Mouse (Mus musculus) layer of hippocampus, adult 2 months (tissue): Measurements from ENCODE around the gene Nat8f5. TPM values are rescaled to one million over a fixed set of nuclear protein-coding genes. Genes with fewer than 3 reads are reported as not detected.
"Not testable (repeated sequence)": the region's sequence is repeated elsewhere in the genome, so short reads cannot be mapped to it uniquely, and the experiment has no call there.

Experiments
- DNase-seq, 2 experiments: peaks; one replicate each; pipeline ENCODE4 v3.0.0; 2022; ENCODE audit warnings: low spot score in 2 of 2
- H3K27ac ChIP-seq: fragments of 200-600 bp; 2 replicates; pipeline ENCODE4 v1.8.1; 2022
- H3K4me3 ChIP-seq: fragments of 200-600 bp; 2 replicates; pipeline ENCODE4 v1.8.1; 2022; ENCODE audit warnings: mild to moderate bottlenecking
- CTCF ChIP-seq: fragments of 200-600 bp; conservative IDR thresholded peaks from 2 replicates; pipeline ENCODE4 v1.8.1; 2022; ENCODE audit warnings: antibody characterized with exemption, mild to moderate bottlenecking, moderate library complexity
- total RNA-seq, 2 experiments: library from RNA; stranded (reverse); gene quantifications; 2 replicates each; pipeline ENCODE4 v1.2.3; 2021

Gene Nat8f5
- total RNA-seq, 2 experiments from 2014 or later, result 5.6 to 6.8 TPM

DNA sequence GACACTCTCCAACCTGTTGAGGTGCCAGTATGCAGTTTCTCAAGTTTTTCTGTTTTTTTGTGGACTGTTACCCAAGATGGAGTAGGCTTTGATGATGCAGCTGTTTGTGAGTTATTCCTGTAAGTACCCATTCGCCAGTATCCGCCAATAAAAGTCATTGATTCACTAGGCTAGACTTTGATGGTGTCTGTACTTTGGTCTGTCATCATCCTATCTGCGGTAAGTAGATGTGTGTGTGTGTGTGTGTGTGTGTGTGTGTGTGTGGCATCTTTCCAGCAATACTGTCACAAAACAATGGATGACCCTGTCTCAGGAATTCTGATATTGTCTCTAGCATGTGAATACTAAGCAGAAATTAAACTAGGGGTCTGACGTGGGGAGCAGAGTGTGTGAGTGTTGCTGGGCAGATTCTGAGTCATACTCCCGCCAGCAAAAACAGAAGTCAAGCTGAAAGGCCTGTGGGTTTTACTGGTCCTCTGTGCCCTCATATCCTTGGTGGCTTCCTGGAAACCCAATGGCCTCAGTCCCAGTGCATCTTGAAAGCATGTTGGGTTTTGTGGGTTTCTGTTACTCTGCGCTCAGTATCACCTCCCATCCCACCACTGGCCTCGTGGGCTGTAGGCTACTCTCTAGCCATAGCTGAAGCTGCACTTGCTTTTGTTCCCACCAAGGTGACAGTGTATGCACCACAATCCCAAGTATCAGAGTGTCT is 30.4 kb upstream of the Nat8f5 start:
- no peak for TF ChIP-seq CTCF
- no peak overlapping the region for H3K4me3 ChIP-seq
- DNase-seq, result peak in 1 of 2 experiments; percentile 1
- no peak overlapping the region for H3K27ac ChIP-seq

DNA sequence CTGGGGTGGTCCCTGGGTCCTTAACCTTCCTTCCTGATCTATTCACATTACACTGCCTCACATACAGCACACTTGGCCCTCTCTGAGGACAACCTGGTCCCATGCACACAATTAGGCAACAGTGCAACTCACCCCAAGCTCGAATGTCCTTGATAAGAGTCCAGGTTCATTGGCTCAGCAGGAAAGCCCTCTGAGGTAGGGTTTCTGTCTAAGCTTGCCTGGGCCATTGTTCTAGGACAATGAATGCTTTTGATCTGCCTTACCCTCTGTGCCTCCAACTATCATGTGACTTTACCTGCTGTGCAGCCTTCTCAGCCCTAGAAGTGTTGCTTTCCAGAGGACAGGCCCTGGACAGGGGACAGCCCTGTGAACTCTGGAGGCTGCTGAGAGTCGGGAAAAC is 28.5 kb upstream of the Nat8f5 start:
- DNase-seq, result no peak
- peak overlapping the region; percentile 84 for H3K27ac ChIP-seq
- TF ChIP-seq CTCF, result no peak
- H3K4me3 ChIP-seq, result no peak overlapping the region

GRCm38 (mm10) chr6:85848140-85848539 is 27.4 kb upstream of the Nat8f5 start:
- H3K4me3 ChIP-seq, result no peak overlapping the region
- H3K27ac ChIP-seq, result peak overlapping the region; percentile 84
- TF ChIP-seq CTCF, result no peak
- no peak for DNase-seq

GRCm38 (mm10) chr6:85846921-85847320 is 26.1 kb upstream of the Nat8f5 start:
- DNase-seq, result no peak
- no peak for TF ChIP-seq CTCF
- Histone ChIP-seq H3K4me3 (no peak overlapping the region), H3K27ac (peak overlapping the region; percentile 84)

DNA sequence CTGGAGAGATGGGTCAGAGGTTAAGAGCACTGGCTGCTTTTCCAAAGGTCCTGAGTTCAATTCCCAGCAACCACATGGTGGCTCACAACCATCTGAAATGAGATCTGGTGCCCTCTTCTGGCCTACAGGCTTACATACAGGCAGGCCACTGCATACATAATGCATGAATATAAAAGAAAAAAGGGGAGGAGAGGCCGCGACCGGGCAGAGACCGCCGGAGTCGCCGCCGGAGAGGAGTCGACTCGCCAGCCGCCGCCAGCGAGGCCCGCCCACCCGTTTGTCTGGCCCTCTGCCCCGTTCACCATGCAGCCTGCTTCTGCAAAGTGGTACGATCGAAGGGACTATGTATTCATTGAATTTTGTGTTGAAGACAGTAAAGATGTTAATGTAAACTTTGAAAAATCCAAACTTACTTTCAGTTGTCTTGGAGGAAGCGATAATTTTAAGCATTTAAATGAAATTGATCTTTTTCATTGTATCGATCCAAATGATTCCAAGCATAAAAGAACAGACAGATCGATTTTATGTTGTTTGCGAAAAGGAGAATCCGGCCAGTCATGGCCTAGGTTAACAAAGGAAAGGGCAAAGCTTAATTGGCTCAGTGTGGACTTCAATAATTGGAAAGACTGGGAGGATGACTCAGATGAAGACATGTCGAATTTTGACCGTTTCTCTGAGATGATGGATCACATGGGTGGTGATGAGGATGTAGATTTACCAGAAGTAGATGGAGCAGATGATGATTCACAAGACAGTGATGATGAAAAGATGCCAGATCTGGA is 23.1 kb upstream of the Nat8f5 start:
- H3K4me3 ChIP-seq, H3K27ac ChIP-seq, DNase-seq: not testable (repeated sequence)
- TF ChIP-seq CTCF, result peak; percentile 43

DNA sequence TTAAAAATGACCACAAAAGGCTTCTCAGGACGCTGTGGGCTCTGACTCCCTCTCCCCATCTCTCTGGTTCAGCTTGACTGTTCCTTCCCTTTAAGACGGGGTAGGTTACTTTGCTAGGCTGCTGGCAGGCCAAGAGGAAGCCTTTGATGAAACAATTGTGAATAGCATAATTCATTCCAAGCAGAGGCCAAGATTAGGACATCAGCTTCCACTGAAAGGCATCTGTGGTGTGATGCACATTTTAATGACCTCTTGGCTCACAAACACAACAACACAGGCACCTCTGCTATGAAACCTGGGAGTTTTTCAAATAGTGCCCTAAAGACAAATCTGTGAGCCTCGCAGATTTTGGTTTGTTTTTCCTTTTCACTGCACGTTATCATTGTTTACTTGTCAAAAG is 19.2 kb upstream of the Nat8f5 start:
- Histone ChIP-seq H3K4me3 (no peak overlapping the region), H3K27ac (peak overlapping the region; percentile 87)
- TF ChIP-seq CTCF, result no peak
- DNase-seq, result peak in 1 of 2 experiments; percentile 71

GRCm38 (mm10) chr6:85838674-85839073 is 17.9 kb upstream of the Nat8f5 start:
- H3K4me3 ChIP-seq, result no peak overlapping the region
- no peak for TF ChIP-seq CTCF
- H3K27ac ChIP-seq, result peak overlapping the region; percentile 77
- DNase-seq, result no peak

- DNase-seq, result peak in 1 of 2 experiments; percentile 17
- H3K27ac ChIP-seq, result peak overlapping the region; percentile 73
- peak overlapping the region; percentile 20; the same call in 1 of the 2 replicates for H3K4me3 ChIP-seq
Measured at GRCm38 (mm10) chr6:85837307-85837706, 16.5 kb upstream of the Nat8f5 start.

- peak overlapping the region; percentile 20; the same call in 1 of the 2 replicates for H3K4me3 ChIP-seq
- peak; percentile 34 to 72 for DNase-seq
- peak overlapping the region; percentile 73 for H3K27ac ChIP-seq
- peak; percentile 67 for TF ChIP-seq CTCF
Measured at GRCm38 (mm10) chr6:85836827-85837226, 16.1 kb upstream of the Nat8f5 start.

- DNase-seq, H3K4me3 ChIP-seq: not testable (repeated sequence)
- H3K27ac ChIP-seq, result peak overlapping the region; percentile 72
Measured at GRCm38 (mm10) chr6:85836098-85836497, 15.3 kb upstream of the Nat8f5 start.

- not testable (repeated sequence) for DNase-seq, H3K4me3 ChIP-seq
- peak overlapping the region; percentile 72 for H3K27ac ChIP-seq
Measured at GRCm38 (mm10) chr6:85835104-85835503, 14.3 kb upstream of the Nat8f5 start.

DNA sequence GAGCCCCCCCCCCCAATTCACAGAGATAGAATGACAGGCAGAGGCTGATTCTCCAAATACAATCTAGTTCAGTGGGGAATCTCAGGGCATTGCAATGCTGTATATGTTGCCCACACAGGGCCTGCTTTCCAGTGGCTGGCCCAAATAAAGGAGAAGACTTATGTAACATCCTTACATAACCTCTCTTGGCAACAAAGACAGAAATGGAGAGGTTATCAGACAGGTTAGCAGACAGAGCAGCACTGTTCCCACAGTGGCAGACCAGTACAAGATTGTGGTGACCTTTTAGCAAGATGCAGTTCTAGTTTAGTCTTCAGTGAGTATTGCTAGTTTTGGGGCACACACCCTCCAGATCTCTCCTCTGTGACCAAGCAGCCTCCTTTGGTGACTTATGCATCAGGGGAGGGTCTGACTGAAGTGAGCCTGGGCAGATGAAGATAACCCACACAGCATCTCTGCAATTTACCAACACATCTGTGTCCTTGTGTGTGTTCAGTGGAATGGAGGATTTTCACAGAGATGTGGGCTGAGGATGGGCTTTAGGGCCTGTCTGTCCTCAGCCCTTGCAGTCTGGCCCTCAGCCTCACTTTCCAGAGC is 13.8 kb upstream of the Nat8f5 start:
- not testable (repeated sequence) for DNase-seq

GRCm38 (mm10) chr6:85831796-85832321 is 11.1 kb upstream of the Nat8f5 start, which contains the start of gene Nat8:
Nat8 (minus strand) TSS chr6:85832082.
- no peak for TF ChIP-seq CTCF
- no peak within 1 kb of the TSS for H3K4me3 ChIP-seq
- no peak for DNase-seq
- no peak within 1 kb of the TSS for H3K27ac ChIP-seq

More for the DNA sequence above, 13.8 kb upstream of the Nat8f5 start:
- not testable (repeated sequence) for H3K4me3 ChIP-seq
- peak overlapping the region; percentile 68 for H3K27ac ChIP-seq
